Mouse (Mus musculus) ES-CJ7 (cell line): ENCODE measurements around the gene Rab44.
A peak's percentile ranks its signal among the peaks of the same experiment; 100 is the strongest.

Experiments used
- DNase-seq: peaks from one replicate; pipeline ENCODE4 v3.0.0; 2011; ENCODE audit warnings: low read depth, low spot score

Rab44 gene

DNA sequence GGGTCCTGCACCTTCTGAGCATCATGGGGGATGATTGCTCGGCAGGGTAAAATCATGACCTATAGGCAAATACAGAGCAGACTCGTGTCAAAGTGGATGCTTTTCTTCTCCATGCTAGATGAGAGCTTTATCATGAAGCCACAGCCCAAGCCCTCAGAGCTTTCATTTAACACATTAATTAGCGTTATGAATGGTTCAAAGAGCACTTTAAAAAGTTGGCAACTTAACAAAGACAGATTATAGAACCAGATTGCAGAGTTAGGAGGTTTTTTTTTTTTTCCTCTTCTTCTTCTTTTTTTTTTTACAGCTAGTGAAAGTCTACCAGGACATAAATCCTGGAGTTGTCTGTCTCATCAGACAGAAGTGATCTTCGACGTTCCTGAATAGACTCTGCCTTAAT lies 15.4 kb downstream of the Rab44 start:
- DNase-seq, result no peak

DNA sequence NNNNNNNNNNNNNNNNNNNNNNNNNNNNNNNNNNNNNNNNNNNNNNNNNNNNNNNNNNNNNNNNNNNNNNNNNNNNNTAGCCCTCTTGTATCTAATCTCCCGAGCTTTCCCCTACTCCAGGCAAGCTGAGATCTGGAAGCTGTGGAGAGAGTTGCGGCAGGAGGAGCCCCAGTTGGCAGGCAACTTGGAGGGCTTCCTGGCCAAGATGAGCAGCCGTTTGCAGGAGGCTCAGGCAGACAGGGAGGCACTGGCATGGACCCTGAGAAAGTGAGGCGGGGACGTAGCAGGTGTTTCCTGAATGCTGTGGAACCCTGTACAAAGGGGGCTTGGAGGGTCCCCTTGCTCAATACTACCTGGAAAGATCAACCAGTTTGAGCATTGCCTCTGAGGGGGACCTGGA lies 21.1 kb downstream of the Rab44 start:
- DNase-seq, result no peak

DNA sequence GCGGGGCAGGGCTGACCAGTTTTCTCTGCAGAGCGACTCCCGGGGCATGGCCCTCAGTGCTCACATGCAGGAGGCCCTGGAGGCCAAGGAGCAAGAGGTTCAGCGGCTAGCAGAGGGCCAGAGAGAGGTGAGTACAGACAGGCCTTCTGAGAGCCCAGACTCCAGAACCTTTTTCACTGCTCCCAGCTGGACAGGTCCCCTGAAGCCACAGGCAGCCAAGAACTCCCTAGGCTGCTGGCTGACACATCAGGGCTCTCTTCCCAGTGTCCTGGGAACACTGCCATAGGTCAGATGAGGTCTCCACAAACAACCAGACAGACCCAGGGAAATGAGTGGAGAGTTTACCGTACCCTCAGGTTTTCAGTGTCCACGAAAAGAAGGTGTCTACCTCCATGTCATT lies 22.3 kb downstream of the Rab44 start:
- no peak for DNase-seq

DNA sequence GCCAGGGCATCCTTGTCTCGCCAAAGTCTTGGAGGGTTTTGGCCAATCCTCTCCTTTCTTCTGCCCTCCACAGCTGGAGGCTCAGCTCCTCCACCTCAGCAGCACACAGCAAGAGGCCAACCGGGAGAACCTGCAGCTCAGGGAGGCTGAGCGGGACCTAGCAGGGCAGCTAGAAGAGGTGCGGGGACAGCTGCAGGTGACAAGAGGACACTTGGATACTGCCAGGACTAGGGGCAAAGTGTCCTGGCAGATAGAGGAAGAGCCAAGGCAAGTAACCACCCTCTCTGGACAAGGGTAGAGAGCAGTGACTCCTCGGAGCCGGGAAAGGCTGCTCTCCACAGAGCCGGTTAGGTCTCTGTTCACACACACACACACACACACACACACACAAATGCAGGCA lies 24.0 kb downstream of the Rab44 start:
- DNase-seq, result no peak

DNA sequence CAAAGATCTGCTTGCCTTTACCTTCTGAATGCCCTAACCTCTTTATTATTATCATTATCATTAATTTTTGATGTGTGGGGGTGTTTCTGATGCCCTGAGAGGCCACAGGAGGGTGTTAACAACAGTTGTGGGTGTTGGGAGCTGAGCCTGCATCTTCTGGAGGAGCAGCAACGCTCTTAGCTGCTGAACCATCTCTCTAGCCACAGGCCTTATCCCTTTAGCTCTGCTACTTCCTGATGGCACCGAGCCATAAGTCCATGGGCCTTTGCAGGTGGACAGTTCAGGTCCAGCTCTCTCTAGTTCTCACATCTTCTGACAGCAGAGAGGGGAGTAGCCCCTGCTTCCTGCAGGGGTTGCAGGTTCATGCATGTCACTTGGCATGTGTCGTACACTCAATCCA lies 27.6 kb downstream of the Rab44 start:
- DNase-seq, result no peak

DNA sequence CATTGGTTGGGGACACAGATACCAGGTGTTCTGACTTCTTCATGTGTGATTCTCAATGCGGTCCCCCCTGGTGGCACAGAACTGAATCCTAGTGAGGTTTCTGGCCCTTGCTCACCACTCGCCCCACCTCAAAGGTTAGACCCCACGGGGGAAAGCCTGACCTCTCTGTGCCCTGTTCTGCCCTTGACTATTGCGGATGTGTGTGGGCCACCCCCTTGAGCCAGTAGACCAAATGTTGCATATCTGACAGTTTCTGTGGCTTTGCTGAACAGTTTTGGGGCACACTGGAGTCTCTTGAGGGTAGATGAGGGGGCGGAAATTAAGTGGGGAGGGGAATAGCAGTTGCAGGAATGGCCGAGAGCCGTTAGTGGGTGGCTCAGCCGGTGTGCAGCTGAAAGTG lies 29.3 kb downstream of the Rab44 start:
- DNase-seq, result no peak

DNA sequence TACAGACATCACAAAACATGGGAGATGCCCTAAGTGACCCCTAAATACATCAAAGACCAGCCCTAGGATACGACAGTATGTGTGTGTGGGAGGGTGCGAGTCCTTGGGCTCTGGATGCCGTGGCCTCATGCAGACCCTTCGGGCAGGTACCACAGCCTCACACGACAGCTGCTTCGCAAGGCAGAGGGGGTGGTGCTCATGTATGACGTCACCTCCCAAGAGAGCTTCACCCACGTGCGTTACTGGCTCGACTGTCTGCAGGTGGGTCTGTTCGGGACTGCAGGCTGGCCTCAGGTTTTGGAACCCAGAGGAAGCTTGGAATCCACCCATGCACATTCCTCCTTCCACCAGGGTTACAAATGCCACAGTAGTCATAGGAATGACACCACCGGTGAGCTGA lies 31.2 kb downstream of the Rab44 start:
- no peak for DNase-seq

DNA sequence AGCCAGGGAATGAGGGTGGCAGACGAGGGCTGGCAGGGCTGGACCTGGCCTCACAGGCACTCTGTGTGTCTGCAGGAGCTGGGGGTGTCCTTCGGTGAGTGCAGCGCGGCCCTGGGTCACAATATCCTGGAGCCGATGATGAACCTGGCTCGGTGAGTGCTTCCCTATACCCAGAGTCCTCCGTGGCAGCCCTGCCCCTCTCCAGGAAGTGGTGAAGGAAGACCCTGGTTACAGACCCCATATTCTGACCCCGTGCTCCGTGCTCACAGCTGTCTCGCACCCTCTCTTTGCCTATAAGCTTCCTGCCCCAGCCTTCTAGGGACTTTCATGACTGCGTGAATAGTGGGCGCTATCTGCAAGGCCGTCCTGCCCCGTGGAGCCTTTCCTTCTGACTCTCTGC lies 33.3 kb downstream of the Rab44 start:
- no peak for DNase-seq

DNA sequence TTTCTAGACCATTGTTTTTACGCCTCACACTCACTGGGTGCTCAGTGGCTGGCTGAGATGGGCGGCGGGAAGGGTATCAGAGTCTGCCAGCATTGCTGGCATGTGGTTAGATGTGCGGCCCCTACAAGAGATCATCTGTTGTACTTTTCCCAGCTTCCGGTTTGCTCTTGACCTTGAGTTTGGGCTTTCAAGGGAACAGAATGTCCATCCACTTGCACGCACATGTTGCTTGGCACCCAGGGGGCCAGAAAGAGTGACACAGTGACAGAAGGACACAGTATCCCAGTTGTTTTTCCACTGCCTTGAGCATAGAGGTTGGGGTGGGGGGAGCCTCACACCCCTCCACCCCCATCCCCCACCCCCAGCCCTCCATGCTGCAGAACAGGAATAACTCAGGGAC lies 33.8 kb downstream of the Rab44 start:
- DNase-seq, result no peak

DNA sequence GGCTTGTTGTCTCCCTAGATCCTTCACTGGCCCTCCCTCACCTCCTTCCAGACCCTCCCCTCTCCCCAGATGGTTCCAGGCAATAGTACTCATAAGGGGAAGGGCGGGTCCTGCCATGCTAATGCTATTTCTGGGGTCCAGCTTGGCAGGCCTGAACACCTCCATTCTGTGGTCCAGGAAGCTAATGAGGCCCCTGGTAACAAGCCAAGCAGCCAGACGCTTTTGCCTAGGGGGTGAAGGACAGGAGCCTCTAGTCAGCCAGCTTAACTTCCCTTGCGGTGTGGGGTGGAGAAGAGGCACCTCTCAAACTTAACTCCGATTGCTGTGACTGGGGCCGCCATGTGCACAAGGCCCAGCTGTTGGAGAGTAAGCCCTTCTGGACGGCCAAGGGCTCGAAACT lies 35.8 kb downstream of the Rab44 start:
- DNase-seq, result no peak

DNA sequence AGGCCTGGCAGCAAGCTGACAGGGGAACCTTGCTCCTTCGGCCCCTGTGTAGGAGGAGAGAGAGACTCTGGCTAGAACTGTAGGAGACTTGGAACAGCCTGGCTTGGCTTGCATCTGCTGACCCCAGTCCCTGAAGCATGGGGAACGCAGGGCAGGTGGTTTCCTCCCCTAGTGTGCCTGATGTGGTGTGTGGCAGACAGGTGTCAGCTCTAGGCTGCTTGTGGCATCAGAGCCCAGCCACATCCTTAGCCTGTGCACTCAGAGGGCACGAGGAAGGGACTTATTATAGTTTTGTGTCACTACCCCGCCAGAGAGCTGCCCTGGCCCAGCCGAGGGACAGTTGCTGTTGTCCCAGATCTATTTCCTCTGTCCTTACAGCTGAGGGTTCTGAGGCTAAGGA lies 38.6 kb downstream of the Rab44 start:
- no peak for DNase-seq

DNA sequence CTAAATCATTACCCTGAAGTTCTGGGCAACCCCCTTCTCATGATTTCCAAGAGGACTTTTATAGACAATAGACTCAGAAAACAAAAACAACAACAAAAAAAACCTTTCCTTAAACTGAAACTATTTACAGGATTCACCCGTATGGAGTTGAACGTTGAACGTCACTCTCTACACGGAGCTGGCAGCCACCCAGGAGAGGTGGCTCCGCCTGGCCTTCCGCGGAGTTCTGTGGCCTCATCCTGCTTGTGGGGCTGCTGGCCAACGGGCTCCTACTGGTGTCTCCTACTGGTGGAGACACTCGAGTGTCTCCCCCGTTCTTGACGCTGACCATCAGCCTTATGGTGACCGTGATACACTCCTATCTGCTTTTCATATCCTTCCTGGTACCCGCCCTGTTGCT lies 40.3 kb downstream of the Rab44 start:
- DNase-seq, result no peak

DNA sequence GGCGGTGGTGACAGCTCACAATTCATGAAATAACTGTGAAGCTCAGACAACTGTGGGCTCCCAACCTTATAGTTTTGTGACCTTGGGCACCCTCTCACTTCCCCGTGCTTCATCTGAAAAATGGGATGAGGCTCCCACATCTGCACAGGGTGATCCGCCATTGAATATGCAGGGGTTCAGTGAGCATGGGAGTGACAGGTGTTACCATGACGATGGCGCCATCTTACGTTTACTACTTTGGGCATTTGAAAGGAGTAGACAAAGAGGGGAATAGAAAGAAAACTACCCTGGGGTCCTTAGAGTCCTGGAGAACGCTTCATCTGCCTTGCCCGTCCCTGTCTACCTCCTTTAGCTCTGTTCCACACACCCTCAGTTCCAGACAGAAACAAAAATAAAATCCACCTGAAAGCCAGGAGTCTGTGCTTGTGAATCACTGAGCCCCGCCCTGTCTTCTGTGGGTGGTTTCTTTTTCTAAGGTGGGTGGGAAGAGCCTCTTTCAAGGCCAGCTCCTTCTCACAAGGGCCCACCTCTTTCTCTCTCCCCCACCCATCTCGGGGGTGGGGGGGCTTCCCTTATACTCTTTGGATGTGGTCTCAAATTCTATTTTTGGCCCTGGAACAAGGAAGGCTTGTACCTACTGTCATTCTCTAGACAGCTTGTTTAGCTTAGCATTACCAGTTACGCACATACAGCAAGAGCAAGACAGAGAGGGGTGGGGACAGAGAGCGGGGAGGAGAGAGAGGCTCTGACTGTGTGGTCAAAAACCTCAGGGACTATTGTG lies 41.6 kb downstream of the Rab44 start:
- DNase-seq, result peak; percentile 86

DNA sequence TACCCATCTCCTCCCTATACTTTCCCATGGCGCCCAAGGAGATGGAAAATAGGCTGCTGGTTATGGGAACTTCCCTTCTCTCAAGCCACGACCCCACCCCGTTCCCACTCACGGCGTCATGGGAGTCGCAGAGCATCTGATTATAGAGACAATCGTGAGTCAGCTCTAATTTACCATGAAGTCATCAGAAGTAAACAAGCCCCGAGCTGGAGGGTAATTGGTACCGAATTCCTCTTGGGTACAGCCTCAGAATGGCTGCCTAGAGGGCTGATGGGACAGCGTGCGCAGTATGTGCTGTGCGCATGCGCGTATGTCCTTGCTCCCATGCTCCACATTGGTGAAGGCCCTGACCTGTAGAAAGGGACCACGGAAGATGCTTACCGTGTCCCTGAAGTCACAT lies 42.5 kb downstream of the Rab44 start:
- peak; percentile 88 for DNase-seq

DNA sequence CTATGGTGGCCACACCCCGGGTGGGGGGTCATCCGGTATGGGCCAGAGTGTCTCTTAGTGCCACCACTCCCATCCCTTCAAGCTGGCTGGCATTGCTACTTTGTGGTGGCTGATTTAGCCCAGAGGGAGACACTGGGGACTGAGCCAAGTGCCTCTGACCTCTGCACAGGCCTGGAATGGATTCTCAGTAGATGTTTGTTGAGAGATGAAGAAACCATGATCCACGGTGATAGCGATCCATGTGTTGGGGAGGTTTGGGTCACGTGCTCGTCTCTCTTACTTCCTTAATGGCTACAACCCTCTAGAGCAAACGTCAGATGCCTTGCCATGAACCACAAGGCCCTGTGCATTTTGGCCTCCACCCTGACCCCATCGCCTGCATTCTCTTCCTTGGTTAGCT lies 42.9 kb downstream of the Rab44 start:
- DNase-seq, result no peak

DNA sequence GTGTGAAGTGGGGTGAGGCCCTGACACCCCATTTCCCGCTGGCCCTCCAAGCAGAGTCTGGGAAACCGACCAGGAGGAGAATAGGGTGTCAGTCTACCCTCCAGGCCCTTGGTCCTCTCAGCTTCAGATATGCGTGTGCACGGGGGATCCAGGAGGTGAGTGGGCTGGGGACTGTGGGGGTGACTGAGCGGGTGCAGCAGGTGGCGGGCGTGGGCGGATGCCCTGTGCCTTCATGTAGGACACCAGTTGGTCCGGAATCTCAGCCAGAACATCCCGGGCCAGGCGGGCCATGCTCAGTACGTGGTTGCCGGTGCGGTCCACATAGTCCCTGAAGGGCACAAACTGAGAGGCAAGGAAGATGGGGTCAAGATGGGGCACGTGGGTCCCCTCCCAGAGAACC lies 45.0 kb downstream of the Rab44 start:
- no peak for DNase-seq

DNA sequence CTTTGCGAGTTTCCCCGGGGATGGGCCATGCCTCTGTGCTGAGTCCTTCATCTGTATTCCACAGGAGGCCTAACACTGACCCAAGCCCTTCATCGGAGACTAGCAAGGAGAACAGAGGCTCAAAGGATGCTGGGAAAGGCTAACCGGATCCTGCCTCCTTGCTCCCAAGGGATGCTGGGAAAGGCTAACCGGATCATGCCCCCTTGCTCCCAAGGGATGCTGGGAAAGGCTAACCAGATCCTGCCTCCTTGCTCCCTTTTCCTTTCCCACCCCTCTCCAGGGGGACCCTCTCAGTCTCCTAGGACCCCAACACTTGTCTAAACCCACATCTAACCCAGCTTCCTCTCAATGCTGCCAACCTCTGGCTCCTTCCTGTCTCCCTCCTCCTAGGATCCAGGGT lies 45.4 kb downstream of the Rab44 start:
- peak; percentile 51 for DNase-seq

DNA sequence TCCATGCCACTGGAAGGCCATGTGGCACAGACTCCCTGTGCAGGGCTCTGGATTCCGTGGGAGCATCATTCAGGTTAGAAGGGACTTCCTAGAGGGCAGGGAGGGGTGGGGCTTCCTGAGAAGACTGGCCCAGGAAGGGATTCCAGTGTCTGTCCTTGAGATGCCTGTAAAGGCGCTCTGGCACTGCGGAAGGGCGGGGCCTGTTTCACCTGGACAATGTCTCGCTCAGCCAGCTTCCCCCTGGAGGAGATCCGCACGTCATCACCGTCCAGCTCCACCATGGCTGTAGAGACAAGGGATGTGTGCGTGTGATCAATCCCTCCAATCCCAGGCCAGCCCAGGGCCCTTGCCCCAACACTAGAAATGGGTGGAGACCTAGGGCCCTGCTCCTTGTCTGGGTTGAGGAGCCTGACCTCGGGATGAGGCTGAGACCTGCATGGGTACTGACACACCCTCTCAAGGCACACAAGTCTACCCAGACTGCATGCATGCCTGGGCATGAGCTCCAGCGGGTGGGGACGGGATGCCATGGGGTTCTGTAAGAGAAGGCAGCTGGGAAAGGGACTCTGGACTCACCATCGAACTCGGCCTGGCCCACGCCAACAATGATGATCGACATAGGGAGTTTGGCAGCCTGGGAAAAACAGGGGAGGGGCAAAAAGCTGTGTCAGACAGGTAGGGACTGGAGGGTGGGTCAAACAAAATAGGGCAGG lies 46.0 kb downstream of the Rab44 start:
- peak; percentile 94 for DNase-seq

DNA sequence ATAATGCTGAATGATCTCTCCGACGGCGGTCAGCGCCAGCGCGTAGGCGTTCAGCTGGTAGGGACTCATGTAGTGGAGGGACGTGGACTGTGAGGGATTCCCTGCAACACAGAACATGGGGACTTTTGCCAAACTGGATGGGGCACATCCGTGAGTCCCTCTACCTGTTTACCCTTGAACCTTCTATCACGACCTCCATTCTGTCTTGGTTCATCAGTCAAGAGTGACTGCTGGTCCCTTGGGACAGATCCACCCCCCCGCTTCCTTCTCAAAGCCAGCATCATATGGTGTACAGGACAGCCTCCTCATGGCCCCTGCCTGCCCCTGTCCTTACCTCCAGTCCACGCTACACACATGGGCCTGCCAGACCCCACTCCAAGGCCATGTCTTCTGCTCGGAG lies 48.4 kb downstream of the Rab44 start:
- DNase-seq, result no peak

DNA sequence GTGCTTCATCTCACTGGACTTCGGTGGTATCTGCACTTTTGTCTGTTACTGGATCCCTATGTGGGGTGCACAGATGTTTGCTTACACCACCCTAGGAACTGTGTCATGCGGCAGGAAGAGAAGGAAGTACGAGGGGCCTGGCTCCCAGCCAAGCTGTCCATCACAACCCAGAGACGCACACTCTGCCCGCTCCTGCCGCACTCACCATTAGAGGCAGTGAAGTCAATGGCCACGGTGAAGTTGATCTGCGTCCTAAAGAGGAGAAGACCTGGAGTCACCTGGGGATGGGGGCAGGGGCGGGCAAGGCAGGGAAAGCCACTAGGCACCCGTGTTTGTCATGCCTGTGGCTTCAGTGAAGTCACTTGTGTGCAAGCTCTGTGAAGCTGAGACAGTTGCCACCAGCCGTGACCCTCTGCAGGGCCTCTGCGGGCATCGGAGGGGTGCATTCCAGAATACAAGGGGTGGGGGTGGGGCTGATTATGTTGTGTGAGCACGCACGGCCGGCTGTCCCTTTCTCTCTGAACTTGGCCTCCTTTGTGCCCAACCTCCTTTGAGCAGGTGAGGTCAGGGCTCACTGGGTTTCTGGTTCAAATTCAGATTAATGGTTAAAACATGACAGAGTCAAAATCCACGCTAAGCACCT lies 50.6 kb downstream of the Rab44 start:
- DNase-seq, result no peak

DNA sequence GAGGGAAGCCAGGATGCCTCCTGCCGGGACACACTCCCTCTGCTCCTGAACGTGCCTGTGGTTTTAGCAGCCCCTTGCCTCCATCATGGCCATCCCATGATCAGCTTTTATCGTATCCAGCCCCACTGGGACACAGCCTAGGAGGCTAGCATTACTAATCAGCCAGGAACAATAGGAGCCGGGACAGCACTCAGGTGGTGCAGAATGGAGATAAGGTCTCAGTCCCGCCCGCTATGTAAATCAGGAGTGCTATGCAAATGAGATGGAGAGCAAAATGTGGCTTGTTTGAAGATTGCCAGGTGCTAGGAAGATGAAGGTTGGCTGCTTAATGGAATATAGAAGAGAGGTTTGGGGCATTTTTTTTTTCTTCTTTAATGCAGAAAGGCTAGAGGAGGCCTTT lies 51.5 kb downstream of the Rab44 start:
- DNase-seq, result peak; percentile 68

DNA sequence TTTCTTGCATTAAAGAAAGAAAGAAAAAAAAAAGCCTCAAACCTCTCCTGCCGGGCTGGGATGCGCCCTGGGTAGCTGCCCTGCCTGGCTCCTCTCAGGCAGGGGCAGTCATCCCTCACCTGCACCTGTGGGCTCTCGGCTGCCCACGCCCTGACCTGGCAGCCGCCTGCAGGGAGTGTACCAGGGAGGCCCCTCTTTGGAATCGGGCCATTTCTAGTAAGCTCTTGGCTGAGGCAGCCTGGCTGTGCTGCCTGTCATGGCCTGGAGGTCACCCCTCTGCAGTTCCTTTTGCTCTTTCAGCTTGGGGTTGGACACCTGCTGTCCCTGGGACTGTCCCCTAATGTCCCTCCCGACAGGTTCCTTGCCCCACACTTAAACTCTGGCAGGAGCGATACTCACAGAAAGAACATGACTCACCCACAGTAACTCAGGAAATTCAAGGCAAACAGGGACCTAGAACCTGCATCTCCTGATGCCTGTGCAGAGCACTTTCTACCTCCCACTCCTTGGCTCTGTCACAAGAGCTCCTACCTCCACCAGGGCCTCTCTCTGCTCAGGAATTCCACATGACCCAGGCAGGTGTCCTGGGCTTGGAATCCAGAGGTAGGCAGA lies 52.1 kb downstream of the Rab44 start:
- no peak for DNase-seq

DNA sequence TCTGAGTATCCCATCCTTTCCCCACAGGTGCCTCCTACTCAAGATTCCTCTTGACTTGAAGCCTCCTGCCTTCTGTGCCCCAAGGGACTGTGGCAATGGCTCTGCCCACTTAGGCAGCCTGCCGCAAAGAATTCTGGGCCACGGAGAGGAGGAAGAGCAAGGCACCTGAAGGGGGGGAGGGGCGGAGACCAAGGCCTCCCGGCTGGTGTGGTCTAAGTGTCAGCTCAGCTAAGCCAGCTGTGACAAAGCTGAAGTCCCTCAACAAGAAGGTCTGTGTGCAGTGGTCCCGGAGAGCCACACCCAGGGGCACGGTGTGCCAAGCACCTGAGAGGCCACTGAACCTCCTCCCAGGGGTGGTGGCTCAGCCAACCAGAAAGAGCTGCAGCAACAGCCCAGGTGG lies 53.4 kb downstream of the Rab44 start:
- no peak for DNase-seq
